Mouse (Mus musculus) neural tube, embryonic 14.5 days (tissue): ENCODE data around the gene Bcl2l13. TPM values are rescaled to one million over a fixed set of nuclear protein-coding genes. Genes with fewer than 3 reads are reported as not detected.
"Not testable (repeated sequence)": the region's sequence is repeated elsewhere in the genome, so short reads cannot be mapped to it uniquely, and the experiment has no call there.

Experiments
- ATAC-seq: fragments of 200-750 bp; cut with Nextera tagmentation; 2 replicates; pipeline ENCODE4 v1.8.0; 2017; ENCODE audit warnings: low read depth, mild to moderate bottlenecking, moderate TSS enrichment, moderate library complexity
- H3K27ac ChIP-seq: fragments of 300-500 bp; sonication (generic); 2 replicates; pipeline ENCODE4 v1.5.1; 2014; ENCODE audit warnings: low read depth, mild to moderate bottlenecking, control low read depth, low read length, moderate library complexity, mixed read lengths
- H3K27me3 ChIP-seq: fragments of 300-500 bp; sonication (generic); 2 replicates; pipeline ENCODE4 v1.6.1; 2014; ENCODE audit warnings: low read length; ENCODE audit not compliant: control insufficient read depth, insufficient read depth
- H3K36me3 ChIP-seq: fragments of 300-500 bp; sonication (generic); 2 replicates; pipeline ENCODE4 v1.6.1; 2014; ENCODE audit warnings: low read length, mixed read lengths; ENCODE audit not compliant: control insufficient read depth, insufficient read depth
- H3K4me1 ChIP-seq: fragments of 300-500 bp; sonication (generic); 2 replicates; pipeline ENCODE4 v1.6.1; 2014; ENCODE audit warnings: low read length; ENCODE audit not compliant: control insufficient read depth, insufficient read depth
- H3K4me2 ChIP-seq: fragments of 300-500 bp; sonication (generic); 2 replicates; pipeline ENCODE4 v1.6.1; 2014; ENCODE audit warnings: mild to moderate bottlenecking, low read depth, low read length, control low read depth
- H3K4me3 ChIP-seq: fragments of 300-500 bp; sonication (generic); 2 replicates; pipeline ENCODE4 v1.5.1; 2014; ENCODE audit warnings: low read depth, low read length, control low read depth, mixed read lengths
- H3K9ac ChIP-seq: fragments of 300-500 bp; sonication (generic); replicated peaks from 2 replicates; pipeline ENCODE4 v1.6.1; 2014; ENCODE audit warnings: low read depth, mild to moderate bottlenecking, control low read depth, low read length, mixed read lengths
- H3K9me3 ChIP-seq: fragments of 300-500 bp; sonication (generic); 2 replicates; pipeline ENCODE4 v1.6.1; 2016; ENCODE audit warnings: low read length; ENCODE audit not compliant: control insufficient read depth
- WGBS: fragments of 180-500 bp; shearing (Covaris S2); extraction: QIAGEN DNeasy Blood & Tissue Kit; methylation state at CpG from one replicate; pipeline ENCODE4 v1.1.7; 2014; 5-methylcytosine and 5-hydroxymethylcytosine counted together
- polyA plus RNA-seq: library from polyadenylated mRNA; unstranded; fragments of >200 nt; fragmentation: Nextera tagmentation; extraction: Ambion mirVana; gene quantifications from 2 replicates; pipeline ENCODE4 v1.2.1, GENCODE M21; 2014

Gene Bcl2l13
- polyA plus RNA-seq, 1 experiment from 2014 or later, result 22.3 TPM

- Histone ChIP-seq H3K4me1 (no peaks in the 10 kb centered on the region), H3K4me3 (no peak overlapping the region), H3K27ac (no peak overlapping the region), H3K9ac (no peak overlapping the region), H3K36me3 (no peaks in the 10 kb centered on the region), H3K9me3 (no peaks in the 10 kb centered on the region), H3K4me2 (no peak overlapping the region), H3K27me3 (no peaks in the 10 kb centered on the region; the same call in 1 of the 2 replicates)
- WGBS, result 48% methylated on average over 9 of the region's 9 CpGs
- peak; percentile 15; the same call in 1 of the 2 replicates for ATAC-seq
These were observed 79.1 kb downstream of the Bcl2l13 start for GRCm38 (mm10) chr6:120914911-120915648.

GRCm38 (mm10) chr6:120915649-120915975 is 79.6 kb downstream of the Bcl2l13 start:
- Histone ChIP-seq H3K27ac (no peak overlapping the region), H3K36me3 (no peaks in the 10 kb centered on the region), H3K4me3 (peak overlapping the region; percentile 59; the same call in 1 of the 2 replicates), H3K4me2 (peak overlapping the region; percentile 91; the same call in 1 of the 2 replicates), H3K9me3 (no peaks in the 10 kb centered on the region), H3K27me3 (no peaks in the 10 kb centered on the region; the same call in 1 of the 2 replicates), H3K4me1 (no peaks in the 10 kb centered on the region), H3K9ac (no peak overlapping the region)
- ATAC-seq, result 0 out of 2 replicates have a peak, but pooled peaks have one; percentile 9
- 44% methylated on average over 2 of the region's 2 CpGs for WGBS

- peak within 1 kb of the TSS; percentile 59 for H3K4me3 ChIP-seq
- peak within 1 kb of the TSS; percentile 62 for H3K9ac ChIP-seq
- no peak within 1 kb of the TSS for H3K27ac ChIP-seq
- no peaks in the 10 kb centered on the region for H3K9me3 ChIP-seq
- peak; percentile 89 for ATAC-seq
- no peaks in the 10 kb centered on the region for H3K4me1 ChIP-seq
- H3K4me2 ChIP-seq, result peak within 1 kb of the TSS; percentile 91
- 1% methylated on average over 62 of the region's 67 CpGs for WGBS
- H3K27me3 ChIP-seq, result no peaks in the 10 kb centered on the region; the same call in 1 of the 2 replicates
- no peaks in the 10 kb centered on the region for H3K36me3 ChIP-seq
These were observed 80.3 kb downstream of the Bcl2l13 start, which contains the start of gene Bid for GRCm38 (mm10) chr6:120916074-120916971. Gene Bid, minus strand, starts transcription at chr6:120916853.

GRCm38 (mm10) chr6:120916972-120917881 is 81.2 kb downstream of the Bcl2l13 start:
- not testable (repeated sequence) for H3K4me1 ChIP-seq, H3K9me3 ChIP-seq, H3K27ac ChIP-seq, H3K36me3 ChIP-seq, H3K27me3 ChIP-seq
- H3K4me3 ChIP-seq, result peak overlapping the region; percentile 59
- peak overlapping the region; percentile 62; the same call in 1 of the 2 replicates for H3K9ac ChIP-seq
- H3K4me2 ChIP-seq, result peak overlapping the region; percentile 91
- 0 out of 2 replicates have a peak, but pooled peaks have one; percentile 1 for ATAC-seq
- 26% methylated on average over 10 of the region's 14 CpGs for WGBS

- 58% methylated on average over 3 of the region's 3 CpGs for WGBS
- no peak overlapping the region for H3K9ac ChIP-seq
- H3K4me2 ChIP-seq, result no peak overlapping the region
- H3K36me3 ChIP-seq, result no peaks in the 10 kb centered on the region
- no peaks in the 10 kb centered on the region; the same call in 1 of the 2 replicates for H3K27me3 ChIP-seq
- H3K4me1 ChIP-seq, result no peaks in the 10 kb centered on the region
- no peak overlapping the region for H3K4me3 ChIP-seq
- H3K9me3 ChIP-seq, result no peaks in the 10 kb centered on the region
- ATAC-seq, result no peak
- no peak overlapping the region for H3K27ac ChIP-seq
These were observed 82.0 kb downstream of the Bcl2l13 start for GRCm38 (mm10) chr6:120917975-120918374.

GRCm38 (mm10) chr6:120924791-120925321 is 88.8 kb downstream of the Bcl2l13 start:
- not testable (repeated sequence) for H3K9ac ChIP-seq, H3K4me3 ChIP-seq, H3K27me3 ChIP-seq, H3K4me2 ChIP-seq, H3K4me1 ChIP-seq, H3K9me3 ChIP-seq, H3K27ac ChIP-seq, ATAC-seq, H3K36me3 ChIP-seq
- WGBS, result 73% methylated on average over 2 of the region's 2 CpGs

- ATAC-seq, result no peak
These were observed 90.9 kb downstream of the Bcl2l13 start for GRCm38 (mm10) chr6:120926880-120927279.

GRCm38 (mm10) chr6:120927765-120928164 is 91.8 kb downstream of the Bcl2l13 start:
- Histone ChIP-seq H3K4me3 (no peak overlapping the region), H3K27me3 (no peaks in the 10 kb centered on the region), H3K4me2 (no peak overlapping the region), H3K9me3 (no peaks in the 10 kb centered on the region), H3K9ac (no peak overlapping the region), H3K4me1 (no peaks in the 10 kb centered on the region), H3K36me3 (peaks cover 10% of the 10 kb centered on the region; the same call in 1 of the 2 replicates), H3K27ac (no peak overlapping the region)
- 78% methylated on average over 3 of the region's 3 CpGs for WGBS
- ATAC-seq, result no peak

More at GRCm38 (mm10) chr6:120926880-120927279, 90.9 kb downstream of the Bcl2l13 start:
- H3K9me3 ChIP-seq, result no peaks in the 10 kb centered on the region
- no peak overlapping the region for H3K9ac ChIP-seq
- WGBS, result 60% methylated on average over 2 of the region's 2 CpGs
- H3K4me2 ChIP-seq, result no peak overlapping the region
- no peaks in the 10 kb centered on the region for H3K4me1 ChIP-seq
- H3K27ac ChIP-seq, result no peak overlapping the region
- H3K36me3 ChIP-seq, result 0 out of 2 replicates have a peak, but pooled peaks cover 4% of the 10 kb centered on the region
- H3K27me3 ChIP-seq, result no peaks in the 10 kb centered on the region
- no peak overlapping the region for H3K4me3 ChIP-seq
